Mouse (Mus musculus) c-Kit-positive CD71-negative TER-119-negative erythroid progenitor cells, embryonic 14.5 days (primary cell): ENCODE measurements at regions not wholly inside any gene's neighbourhood (a gene's known extent, or its start where the extent isn't known, plus 50 kb on each side); places are given as distances from the start of the nearest gene placed in this dataset.

ENCODE experiments used
- DNase-seq: peaks from one replicate; pipeline ENCODE4 v3.0.0-alpha.2; 2013; ENCODE audit warnings: low read depth

DNA sequence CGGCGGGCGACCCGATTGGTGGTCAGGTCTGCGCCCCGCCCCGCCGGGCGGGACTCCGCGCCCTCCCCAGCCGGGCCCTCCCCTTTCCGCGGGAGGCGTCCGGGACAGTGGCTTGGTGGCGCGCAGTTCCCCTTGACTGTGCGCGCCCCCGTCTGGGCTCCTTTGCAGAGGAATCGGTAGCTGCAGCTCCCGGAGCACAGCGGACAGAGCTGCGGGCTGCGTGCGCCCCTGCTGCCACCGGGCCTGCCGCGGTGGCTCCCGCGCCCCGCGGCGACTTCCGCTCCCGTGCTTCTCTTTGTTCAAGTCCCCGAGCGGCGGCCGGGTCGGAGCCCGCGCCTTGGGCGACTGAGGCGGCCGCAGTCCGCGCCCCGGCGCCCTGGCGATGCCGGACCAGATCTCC, 566.6 kb upstream of the Gm21863 start:
- DNase-seq = peak; percentile 2
